Mouse (Mus musculus) embryo, embryonic 10.5 days (tissue): ENCODE measurements around the gene Foxl2.

Experiments
- DNase-seq: peaks from one replicate; pipeline ENCODE4 v3.0.0-alpha.2; 2015; ENCODE audit warnings: low spot score

Gene Foxl2

DNA sequence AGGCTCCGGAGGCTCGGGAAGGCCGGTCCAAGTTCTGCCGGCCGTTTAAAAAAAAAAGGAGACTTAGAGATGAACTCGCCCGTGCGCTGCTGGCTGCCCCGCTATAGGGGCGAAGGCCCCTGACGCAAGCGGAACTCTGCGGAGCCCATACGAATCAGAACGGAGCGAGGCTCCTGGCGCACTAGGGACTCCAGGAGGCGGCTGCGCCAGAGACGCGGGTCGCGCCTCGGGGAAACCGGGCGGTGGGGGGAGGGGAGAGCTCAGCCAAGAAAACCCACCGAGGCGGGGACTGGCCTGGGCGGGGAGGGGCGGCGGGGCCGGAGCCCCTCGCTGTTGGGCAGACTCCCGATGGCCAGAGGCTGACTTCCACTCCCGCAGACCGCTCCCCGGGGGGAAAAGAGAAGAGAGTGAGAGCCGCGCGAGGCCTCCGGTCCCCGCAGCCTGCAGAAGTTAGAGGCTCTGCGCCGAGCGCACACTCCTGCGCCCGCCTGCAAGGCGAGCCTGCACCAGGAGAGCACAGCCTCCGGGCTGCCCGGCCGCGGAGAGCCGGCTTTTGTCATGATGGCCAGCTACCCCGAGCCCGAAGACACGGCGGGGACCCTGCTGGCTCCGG, at the start of gene Foxl2:
Gene Foxl2, plus strand, starts transcription at position 186 of the 613 bp plus-strand sequence.
- DNase-seq = peak; percentile 74

DNA sequence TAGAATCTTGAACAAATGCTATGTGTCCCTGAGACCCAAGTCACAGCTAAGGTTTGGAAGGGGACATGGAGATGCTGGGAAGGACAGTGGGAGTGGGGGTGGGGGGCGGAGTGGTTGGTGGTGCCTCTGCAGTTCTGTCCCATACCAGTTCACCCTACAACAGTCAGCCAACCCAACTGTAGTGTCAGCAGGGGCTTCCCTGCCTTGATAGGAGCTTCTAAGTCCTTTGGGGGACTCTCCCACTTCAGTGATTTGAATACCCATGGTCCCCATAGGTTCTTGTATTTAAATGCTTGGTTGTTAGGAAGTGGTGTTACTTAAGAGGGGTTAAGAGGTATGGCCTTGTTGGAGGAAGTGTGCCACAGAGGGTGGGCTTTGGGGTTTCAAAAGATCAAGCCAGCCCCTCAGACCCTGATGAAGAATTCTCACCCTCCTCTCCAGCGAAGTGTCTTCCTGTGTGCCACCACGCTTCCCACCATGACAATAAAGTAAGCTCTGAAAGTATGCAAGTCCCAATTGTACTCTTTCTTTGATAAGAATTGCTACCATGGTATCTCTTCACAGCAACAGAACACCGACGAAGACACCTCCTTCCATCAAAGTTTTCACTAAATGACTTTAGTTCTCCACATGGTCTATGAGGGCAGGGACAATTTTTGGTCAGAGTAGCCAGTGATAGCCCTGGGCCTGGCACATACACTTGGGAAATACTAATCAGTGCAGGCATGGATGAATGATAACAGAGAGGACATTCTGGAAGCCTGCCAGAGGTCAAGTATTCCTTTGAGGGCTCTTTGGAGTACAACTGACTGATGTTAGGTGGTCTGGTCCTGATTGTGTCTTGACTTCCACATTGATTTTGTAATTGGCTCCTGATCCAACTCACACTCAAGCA, 34.2 kb upstream of the Foxl2 start:
- DNase-seq = no peak

DNA sequence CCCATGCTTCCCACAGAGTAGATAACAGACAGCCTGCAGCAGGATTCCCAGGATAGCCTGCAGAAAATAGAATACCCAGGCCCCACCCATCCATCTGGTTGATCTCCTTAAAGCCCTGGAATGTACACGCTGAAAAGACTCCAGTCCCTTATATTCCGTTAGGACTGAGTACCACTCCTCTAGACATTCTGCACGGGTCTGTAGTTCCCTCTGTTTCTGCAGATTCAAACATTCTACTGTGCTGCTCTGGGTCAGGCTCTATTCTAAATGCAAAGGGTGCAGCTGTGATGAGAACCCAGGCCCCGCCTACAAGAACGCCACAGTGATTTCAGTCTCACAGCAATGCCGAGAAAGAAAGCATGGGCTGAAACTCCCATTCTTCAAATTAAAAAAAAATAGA, 32.0 kb upstream of the Foxl2 start:
- DNase-seq = no peak

DNA sequence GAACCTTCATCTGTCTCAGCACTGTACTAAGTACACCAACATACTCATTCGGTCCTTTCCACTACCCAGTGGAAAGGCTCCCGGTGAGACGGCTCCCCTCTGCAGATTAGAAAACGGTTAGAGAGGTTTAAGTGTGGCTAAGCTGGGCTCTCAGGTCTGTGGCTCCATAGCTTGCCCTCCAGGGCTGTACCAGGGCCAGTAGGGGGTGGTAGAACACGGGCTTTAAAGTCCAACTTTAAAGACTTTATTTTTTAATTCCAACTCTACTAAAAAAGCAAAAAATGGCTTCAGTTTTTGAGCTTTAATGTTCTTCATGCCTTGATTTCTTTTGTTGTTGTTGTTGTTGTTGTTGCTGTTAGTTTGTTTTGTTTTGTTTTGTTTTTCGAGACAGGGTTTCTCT, 30.9 kb upstream of the Foxl2 start:
- DNase-seq = no peak

DNA sequence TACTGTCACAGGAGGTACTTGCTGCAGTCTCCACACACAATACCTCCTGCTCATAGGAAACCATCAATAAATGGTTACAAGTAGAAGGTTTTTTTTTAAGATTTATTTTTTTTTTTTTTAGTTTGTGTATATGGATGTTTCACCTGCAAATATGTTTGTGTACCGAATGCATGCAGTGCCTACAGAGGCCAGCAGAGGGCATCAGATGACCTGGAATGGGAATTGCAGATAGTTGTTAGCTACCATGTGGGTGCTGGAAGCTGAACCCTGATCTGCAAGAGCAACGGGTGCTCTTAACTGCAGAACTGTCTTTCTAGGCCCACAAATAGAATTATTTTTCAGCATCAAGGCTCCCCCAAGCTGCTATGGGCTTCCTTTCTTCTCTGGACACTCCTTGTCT, 25.6 kb upstream of the Foxl2 start:
- DNase-seq = peak; percentile 19

DNA sequence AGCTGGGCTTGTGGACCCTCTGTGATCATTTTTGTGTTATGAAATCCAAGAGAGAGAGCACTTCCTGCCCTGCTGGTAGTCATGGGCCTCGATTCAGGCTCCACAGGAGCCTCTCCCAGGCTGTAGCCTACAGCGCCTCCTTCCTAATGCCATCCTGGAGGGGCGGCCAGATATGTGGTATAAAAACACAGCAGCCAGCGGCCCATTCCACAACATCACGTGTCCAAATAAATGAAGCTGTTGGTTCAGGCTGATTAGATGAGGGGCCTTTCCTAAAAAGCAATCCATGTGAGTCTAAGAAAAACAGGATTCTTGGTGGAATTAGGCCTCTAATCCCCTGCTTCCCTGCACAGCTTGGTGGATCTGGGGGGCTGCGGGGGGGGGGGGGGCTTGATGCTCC, 22.2 kb upstream of the Foxl2 start:
- peak; percentile 29 for DNase-seq

DNA sequence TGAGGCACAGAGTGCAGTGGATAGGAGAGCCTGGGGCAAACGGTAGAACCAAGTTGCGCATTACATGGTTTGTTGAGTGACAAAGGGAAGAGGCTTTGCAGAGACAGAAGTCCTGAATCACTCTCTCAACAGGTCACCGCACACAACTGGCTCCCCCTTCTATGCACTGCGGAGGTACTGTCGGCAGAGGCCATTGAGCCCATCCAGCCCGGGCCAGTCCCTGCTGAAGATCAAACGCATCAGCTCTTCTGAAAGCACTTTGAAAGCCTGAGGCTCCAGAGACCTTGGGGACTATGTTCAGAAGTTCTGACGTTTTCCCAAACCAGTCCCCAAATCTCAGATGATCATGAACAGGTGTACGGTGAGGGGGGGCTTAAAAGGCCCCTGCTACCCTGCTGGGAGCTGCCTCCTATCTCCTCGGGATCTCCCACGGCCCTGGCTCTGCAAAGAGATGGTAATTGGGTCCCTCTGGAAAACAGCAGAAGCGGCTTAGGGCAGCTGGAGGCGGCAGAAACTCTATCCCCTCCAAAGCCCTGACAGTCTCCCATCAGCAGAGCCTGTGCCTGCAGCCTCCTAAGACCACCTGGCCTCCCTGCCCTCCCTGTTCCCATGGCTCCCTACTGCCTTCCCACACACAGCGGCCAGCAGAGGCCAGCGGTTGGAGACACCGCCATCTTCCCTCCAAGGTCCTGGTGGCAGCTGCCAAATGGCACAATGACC, 19.7 kb upstream of the Foxl2 start:
- no peak for DNase-seq

DNA sequence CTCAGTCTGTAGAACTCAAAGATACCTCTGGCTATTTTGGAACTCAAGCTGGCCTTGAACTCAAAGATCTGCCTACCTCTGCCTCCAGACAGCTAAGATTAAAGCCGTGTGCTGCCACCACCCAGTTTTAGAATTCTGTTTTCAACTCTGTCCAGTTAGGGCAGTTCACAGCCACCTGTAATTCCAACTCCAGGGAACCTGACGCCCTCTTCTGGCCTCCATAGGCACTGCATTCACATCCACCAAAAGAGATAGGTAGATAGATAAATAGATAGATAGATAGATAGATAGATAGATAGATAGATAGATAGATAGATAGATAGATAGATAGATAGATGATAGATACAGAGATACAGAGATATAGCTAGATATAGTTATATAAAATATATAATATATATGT, 15.8 kb upstream of the Foxl2 start:
- DNase-seq = peak; percentile 58

DNA sequence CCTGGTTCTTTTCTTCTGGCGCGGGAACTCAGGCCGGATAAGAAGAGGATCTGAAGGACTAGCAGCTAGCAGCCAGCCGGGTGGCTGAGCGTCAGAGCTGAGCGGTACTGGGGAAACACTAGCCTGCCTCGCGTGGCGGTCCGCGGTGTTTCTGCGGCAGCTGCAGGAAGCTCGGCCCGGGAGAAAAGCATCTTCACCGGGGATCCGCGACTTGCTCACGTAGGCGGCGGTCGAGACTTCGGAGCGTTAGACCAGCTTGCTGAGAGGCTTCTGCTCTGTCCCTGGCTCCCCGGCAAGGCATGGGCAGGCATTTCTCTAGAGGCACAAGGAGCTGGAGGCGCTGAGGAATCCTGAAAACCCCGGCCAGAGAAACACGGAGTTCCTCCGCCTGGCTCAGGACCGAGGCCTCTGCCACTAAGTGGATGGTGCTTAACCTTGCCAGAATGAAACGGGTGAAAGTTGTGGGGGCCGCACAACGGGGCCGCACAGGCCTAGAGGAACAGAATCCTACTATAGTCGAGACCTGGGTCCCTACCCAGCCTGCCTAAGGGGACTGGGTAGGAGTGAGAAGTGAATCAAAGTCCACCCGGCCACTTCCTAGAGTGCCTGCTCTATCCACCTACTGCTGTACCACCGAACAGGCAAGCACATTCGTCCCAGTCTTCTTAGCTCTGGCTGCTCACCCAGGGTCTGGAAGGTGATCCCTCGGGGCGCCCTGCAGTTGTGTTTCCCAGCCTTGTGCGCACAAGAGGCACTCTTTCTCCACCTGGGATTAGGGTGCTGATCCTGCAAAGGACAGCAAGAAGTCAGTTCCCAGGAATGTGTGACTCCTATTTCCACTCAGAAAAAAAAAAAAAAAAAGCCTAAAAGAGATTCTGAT, 2.7 kb upstream of the Foxl2 start:
- peak; percentile 51 for DNase-seq

DNA sequence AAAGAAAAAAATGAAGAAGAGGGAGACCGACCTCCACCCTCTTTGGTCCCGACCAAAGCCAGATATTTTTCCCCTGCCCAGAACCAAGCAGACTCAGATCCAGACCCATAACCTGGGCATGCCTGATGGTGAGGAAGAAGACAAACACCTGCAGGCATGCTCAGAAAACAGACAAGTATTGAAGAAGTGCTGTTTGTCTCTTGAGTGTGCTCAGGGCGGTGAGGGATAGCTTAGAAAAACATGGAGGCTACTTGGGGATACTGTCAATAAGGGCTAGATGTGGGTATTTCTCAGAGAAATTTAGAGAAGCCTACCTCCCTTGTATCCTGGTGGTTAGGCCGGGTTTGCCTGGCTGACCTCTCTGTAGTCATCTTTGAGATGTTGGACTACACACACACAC, 1.8 kb upstream of the Foxl2 start:
- DNase-seq = peak; percentile 34

DNA sequence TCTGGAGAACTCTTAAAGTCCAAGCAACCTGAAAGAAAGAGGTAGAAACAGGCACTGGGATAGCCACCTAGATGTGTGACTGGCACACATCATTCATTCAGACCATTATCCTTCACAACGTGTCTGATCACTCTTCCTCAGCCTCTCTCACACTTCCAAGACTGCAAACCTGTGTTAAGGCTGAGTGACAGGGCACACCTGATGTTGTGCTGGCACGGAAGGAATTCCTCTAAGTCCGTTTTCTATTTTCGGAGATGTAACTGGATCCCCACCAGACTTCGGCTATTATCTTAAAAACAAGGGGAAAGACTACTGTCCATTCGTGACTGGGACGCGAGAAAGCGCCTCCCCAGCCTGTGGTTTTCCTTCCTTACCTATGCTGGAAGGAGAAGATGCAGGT, 1.3 kb upstream of the Foxl2 start:
- DNase-seq = peak; percentile 24

DNA sequence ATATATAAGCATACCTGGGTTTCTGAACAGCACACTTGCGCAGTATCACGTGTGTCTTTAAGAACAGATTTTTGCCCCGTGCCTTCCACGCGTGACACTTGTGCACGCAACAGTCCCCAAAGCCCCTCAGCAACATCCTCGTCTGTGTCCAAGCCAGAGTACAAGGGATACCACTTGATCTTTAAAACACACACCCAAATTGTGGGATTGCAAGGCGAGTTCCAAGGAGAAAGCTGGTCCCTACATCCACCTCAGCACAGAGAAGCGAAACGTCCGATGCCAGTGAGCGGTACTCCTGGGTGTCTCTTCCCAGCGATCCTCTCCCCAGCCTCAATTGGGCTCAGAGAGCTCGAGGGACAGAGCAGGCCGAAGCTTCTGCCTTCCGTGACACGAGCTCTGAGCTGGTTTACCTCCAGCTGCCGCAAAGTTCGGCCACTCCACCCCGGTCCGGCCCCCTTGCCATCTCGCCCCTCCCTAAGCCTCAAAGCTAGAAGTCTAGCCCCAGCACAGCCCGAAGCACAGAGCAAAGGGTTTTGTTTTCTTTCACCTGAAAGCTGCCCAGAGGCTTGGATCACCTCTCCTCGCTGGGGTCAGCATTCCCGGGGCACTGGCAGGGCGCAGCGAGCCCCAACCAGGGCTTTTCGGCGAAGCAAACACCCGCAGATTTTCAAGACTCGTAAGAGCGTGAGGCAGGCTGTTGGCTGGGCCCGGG, 541 bp upstream of the Foxl2 start:
- DNase-seq = peak; percentile 62

DNA sequence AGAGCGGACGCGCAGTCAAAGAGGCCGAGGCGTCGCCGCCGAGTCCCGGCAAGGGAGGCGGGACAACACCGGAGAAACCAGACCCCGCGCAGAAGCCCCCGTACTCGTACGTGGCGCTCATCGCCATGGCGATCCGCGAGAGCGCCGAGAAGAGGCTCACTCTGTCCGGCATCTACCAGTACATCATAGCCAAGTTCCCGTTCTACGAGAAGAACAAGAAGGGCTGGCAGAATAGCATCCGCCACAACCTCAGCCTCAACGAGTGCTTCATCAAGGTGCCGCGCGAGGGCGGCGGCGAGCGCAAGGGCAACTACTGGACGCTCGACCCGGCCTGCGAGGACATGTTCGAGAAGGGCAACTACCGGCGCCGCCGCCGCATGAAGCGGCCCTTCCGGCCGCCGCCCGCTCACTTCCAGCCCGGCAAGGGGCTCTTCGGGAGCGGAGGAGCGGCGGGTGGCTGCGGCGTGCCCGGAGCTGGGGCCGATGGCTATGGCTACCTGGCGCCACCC, 682 bp downstream of the Foxl2 start:
- DNase-seq = peak; percentile 68

DNA sequence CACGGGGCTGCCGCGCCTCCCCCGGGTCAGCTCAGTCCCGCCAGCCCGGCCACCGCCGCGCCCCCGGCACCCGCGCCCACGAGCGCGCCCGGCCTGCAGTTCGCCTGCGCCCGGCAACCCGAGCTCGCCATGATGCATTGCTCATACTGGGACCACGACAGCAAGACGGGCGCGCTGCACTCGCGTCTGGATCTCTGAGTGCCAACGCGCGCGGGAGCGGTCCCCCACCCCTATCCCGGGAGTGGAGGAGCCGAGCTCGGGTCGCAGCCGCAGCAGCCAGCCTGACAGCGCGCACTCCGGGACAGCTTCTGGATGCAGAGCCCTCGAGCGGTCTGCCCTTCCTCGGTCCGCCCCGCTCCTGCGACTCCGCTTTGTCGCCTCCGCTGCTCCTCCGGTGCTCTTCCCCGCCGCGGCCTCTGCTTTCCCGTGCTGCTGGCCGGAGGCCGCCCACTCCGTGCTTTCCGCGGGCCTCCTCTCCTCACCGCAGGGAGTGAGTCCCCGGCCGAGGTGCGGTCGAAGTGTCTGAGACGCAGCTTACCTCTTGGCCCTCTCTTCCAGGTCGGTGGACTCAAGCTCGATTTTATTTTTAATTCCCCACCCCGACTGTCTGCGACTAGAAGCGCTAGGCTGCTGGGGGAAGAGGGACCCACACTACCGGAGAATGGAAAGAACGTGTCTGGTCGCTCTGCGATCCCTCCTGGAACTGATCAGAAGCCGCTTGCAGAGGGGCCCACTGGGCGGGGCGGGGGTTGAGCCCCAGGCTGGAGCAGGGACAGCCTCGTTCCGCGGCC, 1.7 kb downstream of the Foxl2 start:
- DNase-seq = peak; percentile 66

DNA sequence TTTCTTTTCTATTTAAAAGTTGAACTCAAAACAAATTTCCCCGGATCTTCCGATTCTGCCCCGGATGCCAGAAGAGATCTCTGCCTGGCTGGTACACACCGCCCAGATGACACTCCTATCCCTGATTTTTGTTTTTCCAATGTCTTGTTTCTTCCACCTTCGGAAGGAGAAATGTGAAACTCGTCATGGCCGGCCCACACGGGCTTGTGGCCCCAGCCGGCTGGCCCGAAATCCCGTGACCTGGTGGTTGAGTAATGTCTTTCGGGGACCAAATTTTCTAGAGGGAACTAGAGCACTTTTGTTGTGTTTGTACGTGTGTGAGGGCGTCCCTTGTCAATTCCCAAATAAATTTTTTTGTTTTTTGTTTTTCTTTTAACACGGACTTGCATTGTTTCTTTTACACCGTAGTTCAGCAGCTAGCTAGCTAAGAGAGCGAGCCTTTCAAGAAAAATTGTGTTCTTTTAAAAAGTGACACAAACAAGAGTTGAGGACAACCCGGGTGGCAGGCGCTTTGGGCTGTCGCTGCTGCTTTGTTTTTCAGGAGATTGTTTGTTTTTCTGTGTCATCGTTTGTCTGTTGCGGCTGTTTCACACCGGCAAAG, 2.8 kb downstream of the Foxl2 start:
- DNase-seq = peak; percentile 57

DNA sequence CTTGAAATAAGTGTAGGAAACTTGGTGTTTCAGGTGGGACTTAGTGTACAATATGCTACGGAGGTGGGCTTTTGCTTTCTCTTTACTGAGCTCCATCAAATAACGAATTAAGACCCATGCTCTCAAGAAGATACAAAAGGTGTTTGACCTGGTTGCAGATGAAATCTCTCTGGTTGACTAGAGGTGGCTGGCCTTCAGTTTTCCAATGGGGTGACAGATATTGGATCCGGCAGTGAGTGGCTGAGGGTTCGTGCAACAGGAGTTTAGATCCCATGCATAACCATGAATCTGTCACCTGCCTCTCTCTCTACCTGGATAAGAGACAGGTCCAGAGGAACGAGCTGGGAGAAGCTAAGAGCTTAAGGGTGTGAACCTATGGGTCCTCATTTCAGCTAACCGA, 3.5 kb downstream of the Foxl2 start:
- peak; percentile 46 for DNase-seq

DNA sequence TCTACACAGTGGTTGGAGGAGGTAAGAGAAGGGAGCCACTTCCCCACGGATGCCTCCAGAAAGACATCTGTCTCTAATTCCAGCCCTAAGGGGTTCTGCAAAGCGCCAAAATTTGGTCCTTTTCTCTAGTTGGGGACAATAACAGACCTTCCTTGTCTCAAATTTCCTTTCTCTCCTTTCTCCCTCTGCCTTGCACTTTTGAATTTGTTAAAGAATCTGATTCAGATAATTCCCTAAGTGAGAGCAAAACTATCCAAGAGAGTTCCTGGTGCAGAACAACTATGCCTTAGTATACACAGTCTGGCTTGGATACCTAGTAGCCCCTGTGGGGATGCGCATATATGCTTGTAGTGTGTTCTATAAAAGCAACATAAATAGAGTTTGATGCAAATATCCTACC, 4.8 kb downstream of the Foxl2 start:
- DNase-seq = no peak

DNA sequence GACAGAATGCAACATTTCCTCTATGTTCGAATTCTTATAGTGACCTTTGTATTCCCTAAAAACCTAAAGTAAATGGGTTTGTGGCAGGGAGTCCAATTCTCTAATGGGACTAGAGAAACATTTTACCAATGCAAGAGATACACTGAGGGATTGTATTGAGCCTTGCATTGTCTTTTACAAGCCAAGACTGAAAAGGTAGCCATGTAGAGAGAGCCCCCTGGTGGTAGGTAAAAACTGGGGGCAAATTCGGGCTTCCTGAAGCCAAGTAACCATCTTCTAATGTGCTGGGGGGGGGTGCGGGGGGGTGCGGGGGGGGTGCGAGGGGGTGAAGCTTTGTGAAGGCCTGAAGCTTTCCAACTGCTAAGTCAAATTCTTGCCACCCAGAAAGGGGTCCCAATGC, 5.3 kb downstream of the Foxl2 start:
- no peak for DNase-seq

DNA sequence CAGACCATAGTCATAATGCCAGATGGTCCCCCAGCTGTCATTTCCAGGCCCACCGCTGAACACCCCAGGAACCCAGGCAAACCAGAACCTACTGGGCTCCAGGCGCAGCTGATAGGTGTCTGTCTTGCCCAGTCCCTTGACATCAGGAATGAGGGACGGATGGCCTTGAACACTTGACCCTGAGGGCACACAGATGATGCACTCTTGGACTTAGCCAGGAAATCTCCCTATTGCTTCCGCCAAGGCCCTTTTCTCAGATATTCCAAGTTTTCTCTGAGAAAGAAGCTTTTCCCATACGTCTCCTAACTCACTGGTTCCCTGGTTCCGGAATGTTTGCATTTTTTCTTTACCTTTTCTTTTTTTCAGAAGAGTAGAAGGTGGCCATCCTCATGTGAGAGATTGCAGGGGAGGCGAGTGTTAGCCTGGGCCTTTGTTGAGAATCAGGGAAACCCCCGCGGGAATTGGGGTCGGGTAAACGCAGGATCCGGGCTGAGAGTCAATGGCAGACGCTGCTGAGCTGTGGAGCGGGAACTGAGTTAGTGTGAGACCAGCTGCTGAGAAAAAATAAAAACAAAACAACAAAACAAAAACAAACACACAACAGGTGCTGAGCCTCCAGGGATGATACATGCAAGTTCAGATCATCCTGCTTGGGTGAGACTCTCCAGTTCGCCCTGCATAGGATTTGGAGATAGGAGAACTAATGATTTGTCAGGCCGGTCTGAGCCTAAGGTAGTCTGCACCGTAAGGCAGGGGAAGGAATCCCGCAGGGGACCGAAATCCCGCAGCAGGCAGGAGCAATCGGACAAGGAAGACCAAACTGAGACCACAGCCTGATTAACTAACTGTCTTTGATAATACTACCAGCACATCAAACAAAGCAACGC, 6.7 kb downstream of the Foxl2 start:
- DNase-seq = peak; percentile 46
